Mouse (Mus musculus): ENCODE data around the gene Ldlrad3. TPM values are rescaled to one million over a fixed set of nuclear protein-coding genes. Genes with fewer than 3 reads are reported as not detected.

The Ldlrad3 gene
- polyA plus RNA-seq, 1 experiment from 2014 or later: 30.7 TPM

- H3K4me1 ChIP-seq: peaks cover 41% of the 10 kb centered on the region
- H3K36me3 ChIP-seq: no peaks in the 10 kb centered on the region
- ATAC-seq (ENCODE audit: low FRiP score): no peak
These were observed 160.0 kb downstream of the Ldlrad3 start for GRCm38 (mm10) chr2:102026156-102026555.

GRCm38 (mm10) chr2:102024483-102024882 lies 161.7 kb downstream of the Ldlrad3 start:
- H3K27ac ChIP-seq (replicated peaks): no peak overlapping the region
- no peaks in the 10 kb centered on the region for H3K27me3 ChIP-seq (replicated peaks)
- no peaks in the 10 kb centered on the region for H3K9me3 ChIP-seq (replicated peaks)
- ATAC-seq (ENCODE audit: low FRiP score): no peak
- H3K4me3 ChIP-seq (replicated peaks): no peak overlapping the region
- H3K36me3 ChIP-seq: no peaks in the 10 kb centered on the region
- 78% methylated on average over 8 of the region's 8 CpGs for whole genome bisulfite sequencing
- no peak overlapping the region for H3K9ac ChIP-seq (replicated peaks)
- no peak overlapping the region for H3K4me2 ChIP-seq
- H3K4me1 ChIP-seq: peaks cover 36% of the 10 kb centered on the region

More at GRCm38 (mm10) chr2:102026156-102026555, 160.0 kb downstream of the Ldlrad3 start:
- no peak overlapping the region for H3K27ac ChIP-seq (replicated peaks)
- no peak overlapping the region for H3K4me3 ChIP-seq (replicated peaks)
- H3K9me3 ChIP-seq (replicated peaks): no peaks in the 10 kb centered on the region
- H3K9ac ChIP-seq (replicated peaks): no peak overlapping the region
- WGBS: 94% methylated on average over 9 of the region's 9 CpGs
- no peak overlapping the region for H3K4me2 ChIP-seq
- no peaks in the 10 kb centered on the region for H3K27me3 ChIP-seq (replicated peaks)

GRCm38 (mm10) chr2:102021371-102022084 lies 164.7 kb downstream of the Ldlrad3 start:
- Histone ChIP-seq H3K4me1 (peaks cover 23% of the 10 kb centered on the region), H3K27ac (replicated peaks) (peak overlapping the region; percentile 14; the same call in 1 of the 2 replicates), H3K4me2 (no peak overlapping the region), H3K9me3 (replicated peaks) (no peaks in the 10 kb centered on the region), H3K27me3 (replicated peaks) (no peaks in the 10 kb centered on the region), H3K4me3 (replicated peaks) (no peak overlapping the region), H3K9ac (replicated peaks) (no peak overlapping the region), H3K36me3 (no peaks in the 10 kb centered on the region)
- ATAC-seq (ENCODE audit: low FRiP score): no peak
- WGBS: 25% methylated on average over 11 of the region's 11 CpGs

GRCm38 (mm10) chr2:102020546-102020945 lies 165.6 kb downstream of the Ldlrad3 start:
- Histone ChIP-seq H3K9me3 (replicated peaks) (no peaks in the 10 kb centered on the region), H3K4me2 (no peak overlapping the region), H3K27ac (replicated peaks) (no peak overlapping the region; the same call in 1 of the 2 replicates), H3K9ac (replicated peaks) (no peak overlapping the region), H3K36me3 (no peaks in the 10 kb centered on the region), H3K27me3 (replicated peaks) (no peaks in the 10 kb centered on the region), H3K4me3 (replicated peaks) (no peak overlapping the region), H3K4me1 (peaks cover 23% of the 10 kb centered on the region)
- 93% methylated on average over 3 of the region's 3 CpGs for WGBS
- no peak for ATAC-seq (ENCODE audit: low FRiP score)

GRCm38 (mm10) chr2:102014538-102015113 lies 171.6 kb downstream of the Ldlrad3 start:
- ATAC-seq (ENCODE audit: low FRiP score): no peak
- WGBS: 78% methylated on average over 6 of the region's 6 CpGs

GRCm38 (mm10) chr2:102011311-102011975 lies 174.7 kb downstream of the Ldlrad3 start:
- Histone ChIP-seq H3K4me2 (no peak overlapping the region), H3K4me3 (replicated peaks) (no peak overlapping the region), H3K4me1 (peaks cover 18% of the 10 kb centered on the region), H3K27me3 (replicated peaks) (no peaks in the 10 kb centered on the region), H3K27ac (replicated peaks) (no peak overlapping the region), H3K36me3 (no peaks in the 10 kb centered on the region), H3K9me3 (replicated peaks) (no peaks in the 10 kb centered on the region), H3K9ac (replicated peaks) (no peak overlapping the region)
- 67% methylated on average over 6 of the region's 6 CpGs for WGBS
- no peak for ATAC-seq (ENCODE audit: low FRiP score)

More at GRCm38 (mm10) chr2:102014538-102015113, 171.6 kb downstream of the Ldlrad3 start:
- H3K9me3 ChIP-seq (replicated peaks): no peaks in the 10 kb centered on the region
- no peak overlapping the region for H3K4me2 ChIP-seq
- no peak overlapping the region for H3K27ac ChIP-seq (replicated peaks)
- no peaks in the 10 kb centered on the region for H3K27me3 ChIP-seq (replicated peaks)
- no peaks in the 10 kb centered on the region for H3K36me3 ChIP-seq
- H3K4me3 ChIP-seq (replicated peaks): no peak overlapping the region
- no peak overlapping the region for H3K9ac ChIP-seq (replicated peaks)
- peaks cover under 1% of the 10 kb centered on the region; the same call in 1 of the 2 replicates for H3K4me1 ChIP-seq

- no peaks in the 10 kb centered on the region for H3K27me3 ChIP-seq (replicated peaks)
- ATAC-seq (ENCODE audit: low FRiP score): no peak
- no peak overlapping the region for H3K4me2 ChIP-seq
- no peaks in the 10 kb centered on the region for H3K9me3 ChIP-seq (replicated peaks)
- H3K9ac ChIP-seq (replicated peaks): no peak overlapping the region
- 65% methylated on average over 6 of the region's 6 CpGs for WGBS
- H3K27ac ChIP-seq (replicated peaks): no peak overlapping the region
- peaks cover 34% of the 10 kb centered on the region for H3K4me1 ChIP-seq
- no peaks in the 10 kb centered on the region for H3K36me3 ChIP-seq
- no peak overlapping the region for H3K4me3 ChIP-seq (replicated peaks)
These were observed 176.4 kb downstream of the Ldlrad3 start for GRCm38 (mm10) chr2:102009766-102010265.

- WGBS: 15% methylated on average over 4 of the region's 4 CpGs
- H3K4me2 ChIP-seq: no peak overlapping the region
- H3K9me3 ChIP-seq (replicated peaks): no peaks in the 10 kb centered on the region
- no peaks in the 10 kb centered on the region for H3K36me3 ChIP-seq
- peaks cover 71% of the 10 kb centered on the region for H3K4me1 ChIP-seq
- no peak overlapping the region for H3K4me3 ChIP-seq (replicated peaks)
- peak; percentile 6; the same call in 1 of the 2 replicates for ATAC-seq (ENCODE audit: low FRiP score)
- peak overlapping the region; percentile 67 for H3K27ac ChIP-seq (replicated peaks)
- no peak overlapping the region for H3K9ac ChIP-seq (replicated peaks)
- no peaks in the 10 kb centered on the region for H3K27me3 ChIP-seq (replicated peaks)
These were observed 180.0 kb downstream of the Ldlrad3 start for GRCm38 (mm10) chr2:102006143-102006542.

- ATAC-seq (ENCODE audit: low FRiP score): no peak
- Histone ChIP-seq H3K36me3 (no peaks in the 10 kb centered on the region), H3K4me1 (peaks cover 73% of the 10 kb centered on the region), H3K9me3 (replicated peaks) (no peaks in the 10 kb centered on the region), H3K27me3 (replicated peaks) (no peaks in the 10 kb centered on the region), H3K4me3 (replicated peaks) (no peak overlapping the region), H3K4me2 (no peak overlapping the region), H3K27ac (replicated peaks) (peak overlapping the region; percentile 67), H3K9ac (replicated peaks) (no peak overlapping the region)
- 20% methylated on average over 8 of the region's 8 CpGs for WGBS
These were observed 180.7 kb downstream of the Ldlrad3 start for GRCm38 (mm10) chr2:102005377-102006007.

- H3K36me3 ChIP-seq: no peaks in the 10 kb centered on the region
- H3K4me3 ChIP-seq (replicated peaks): no peak overlapping the region
- H3K27me3 ChIP-seq (replicated peaks): no peaks in the 10 kb centered on the region
- no peaks in the 10 kb centered on the region for H3K9me3 ChIP-seq (replicated peaks)
- 18% methylated on average over 7 of the region's 7 CpGs for WGBS
- ATAC-seq (ENCODE audit: low FRiP score): no peak
- H3K4me2 ChIP-seq: no peak overlapping the region
- H3K9ac ChIP-seq (replicated peaks): no peak overlapping the region
- H3K4me1 ChIP-seq: peaks cover 83% of the 10 kb centered on the region
- peak overlapping the region; percentile 76 for H3K27ac ChIP-seq (replicated peaks)
These were observed 182.4 kb downstream of the Ldlrad3 start for GRCm38 (mm10) chr2:102003776-102004264.

All from neural tube, embryonic 15.5 days (tissue).